Mouse (Mus musculus) liver, adult (tissue): ENCODE measurements around the gene Nop53.

Source experiments
- GATA4 ChIP-seq: IDR thresholded peaks from 2 replicates; pipeline ENCODE4 v1.6.1; 2014; ENCODE audit warnings: mild to moderate bottlenecking, low read length; ENCODE audit not compliant: insufficient replicate concordance

The Nop53 gene

DNA sequence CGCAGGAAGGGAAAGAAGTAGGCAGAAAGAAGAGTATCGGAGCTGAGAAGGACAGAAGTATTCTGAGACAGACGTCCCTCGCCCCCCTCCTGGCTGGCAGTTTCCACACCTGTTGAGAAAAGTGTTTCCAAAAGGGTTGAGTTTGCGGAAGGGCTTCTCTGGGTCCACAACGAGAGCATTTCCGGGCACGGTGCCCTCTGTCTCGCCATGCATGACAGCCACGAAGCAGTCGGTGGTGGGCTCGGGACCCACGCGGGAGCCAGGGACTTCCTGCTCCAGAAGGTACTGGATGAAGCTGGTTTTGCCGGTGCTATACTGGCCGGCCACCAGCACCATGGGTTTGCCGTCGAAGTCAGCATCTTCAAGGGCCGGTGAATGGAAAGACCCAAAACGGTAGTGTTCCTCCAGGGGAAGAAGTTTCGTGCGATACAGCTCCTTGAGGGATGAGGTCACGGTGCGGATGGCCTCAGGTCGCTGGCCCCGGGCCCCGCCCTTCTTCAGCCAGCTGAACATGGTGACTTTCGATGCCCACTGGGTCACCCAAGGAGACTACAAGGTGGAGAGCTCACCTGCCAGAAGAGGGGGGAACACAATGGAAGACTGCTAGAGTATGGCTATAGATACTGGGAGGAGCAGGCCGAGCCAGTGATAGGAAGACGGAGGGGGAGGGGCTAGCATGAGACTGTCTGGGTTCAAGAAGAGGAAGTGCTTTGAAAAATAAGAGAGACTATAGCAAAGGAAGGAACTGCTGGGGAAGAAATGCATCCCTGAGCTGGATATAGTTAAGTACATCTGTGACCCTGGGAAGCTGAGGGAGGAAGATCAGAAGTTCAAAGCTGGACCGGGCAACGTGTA lies 18.2 kb upstream of the Nop53 start:
- no peak for TF ChIP-seq GATA4

DNA sequence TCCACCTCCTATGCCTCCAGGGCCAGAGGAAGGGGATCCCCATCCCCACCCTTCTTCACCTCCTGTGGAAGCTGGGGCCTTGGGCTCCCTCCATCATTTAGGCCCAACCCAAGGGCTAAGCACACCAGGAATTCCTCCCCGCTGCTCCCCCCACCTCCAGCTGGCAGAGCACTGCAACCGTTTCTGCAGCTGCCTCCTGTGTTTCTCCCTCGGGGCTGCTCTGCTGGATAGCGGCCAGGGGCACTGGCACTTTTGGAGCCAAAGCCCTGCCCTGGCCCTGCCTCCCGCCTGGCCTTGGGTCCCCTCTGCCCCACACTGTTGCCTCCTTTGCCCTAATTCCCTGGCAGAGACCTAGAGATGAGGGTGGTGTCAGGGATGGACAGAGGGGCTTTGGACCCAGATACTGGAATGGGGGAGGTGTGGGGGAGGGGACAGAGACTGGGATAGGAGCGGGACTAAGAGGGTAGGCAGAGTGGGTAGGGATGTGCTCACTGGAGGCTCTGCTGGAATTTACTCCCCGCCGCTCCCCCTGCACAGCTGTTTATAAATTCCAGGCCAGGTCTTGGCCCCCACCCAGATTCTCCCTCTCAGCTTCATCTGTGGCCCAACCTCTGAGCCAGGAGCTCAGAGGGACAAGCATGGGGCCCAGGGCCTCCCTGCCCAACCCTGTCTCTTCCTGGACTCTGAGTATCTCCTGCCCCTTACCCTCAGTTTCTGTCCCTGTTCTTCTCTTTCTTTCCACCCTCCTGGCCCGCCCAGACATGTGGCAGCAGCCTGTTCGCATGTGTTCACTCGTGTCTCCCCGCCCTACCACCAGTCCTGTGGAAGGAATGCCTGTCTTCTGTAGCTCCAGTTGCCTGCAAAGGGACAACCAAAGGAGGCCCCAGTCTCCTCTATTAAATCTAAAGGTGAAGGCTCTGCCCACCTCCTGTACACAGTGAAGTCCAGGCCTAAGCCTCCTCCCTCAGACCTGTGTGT lies 16.7 kb upstream of the Nop53 start:
- no peak for TF ChIP-seq GATA4

DNA sequence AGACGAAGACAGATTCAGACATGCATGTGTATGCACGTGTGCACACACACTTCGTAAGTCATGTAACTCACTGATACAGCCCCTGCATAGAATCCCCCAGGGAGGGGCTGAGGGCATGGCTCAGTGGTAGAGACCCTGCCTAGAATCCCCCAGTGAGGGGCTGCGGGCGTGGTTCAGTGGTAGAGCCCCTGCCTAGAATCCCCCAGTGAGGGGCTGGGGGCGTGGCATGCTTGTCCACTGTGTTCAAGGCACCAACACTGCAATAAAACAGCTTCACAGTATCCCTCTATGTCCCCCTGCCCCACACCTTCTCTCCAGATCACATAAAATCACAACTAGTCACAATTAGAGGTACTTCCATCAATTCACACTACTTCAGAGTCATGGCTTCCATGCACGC lies 15.9 kb upstream of the Nop53 start:
- no peak for TF ChIP-seq GATA4

DNA sequence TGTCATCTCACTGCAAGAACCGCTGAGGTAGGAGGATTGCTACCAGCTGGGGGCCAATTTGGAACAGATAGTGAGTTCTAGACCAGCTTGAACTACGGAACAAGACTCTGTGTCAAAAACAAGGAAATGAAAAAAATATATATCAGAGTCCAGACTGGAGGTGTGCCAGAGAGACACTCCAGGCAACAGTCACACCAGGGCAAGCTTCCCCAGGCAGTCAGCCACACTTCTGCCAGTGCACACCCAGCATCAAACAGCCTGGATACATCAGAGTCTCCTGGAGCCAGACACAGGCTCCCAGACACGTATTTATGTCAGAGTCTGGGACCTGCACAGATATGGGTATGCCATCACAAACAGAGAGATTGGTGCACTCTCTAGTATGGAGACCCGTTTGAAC lies 15.4 kb upstream of the Nop53 start:
- no peak for TF ChIP-seq GATA4

DNA sequence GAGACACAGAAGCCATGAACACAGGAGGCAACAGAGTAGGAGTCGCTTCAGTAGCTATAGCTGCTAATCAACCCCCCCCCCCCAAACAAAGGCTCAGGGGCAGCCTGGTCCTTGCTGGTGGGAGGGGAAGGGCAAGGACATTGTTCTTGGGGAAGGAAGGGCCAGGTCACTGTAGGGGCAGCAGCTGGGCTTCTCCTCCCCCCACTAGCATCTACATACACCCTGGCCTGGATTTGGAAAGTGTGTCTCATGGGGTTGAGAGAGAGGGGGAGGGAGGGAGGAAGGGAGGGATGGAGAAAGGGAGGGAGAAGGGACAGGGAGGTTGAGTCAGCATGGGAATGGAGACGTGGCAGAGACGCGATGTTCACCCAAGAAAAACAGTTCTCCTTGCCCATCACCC lies 14.8 kb upstream of the Nop53 start:
- no peak for TF ChIP-seq GATA4

DNA sequence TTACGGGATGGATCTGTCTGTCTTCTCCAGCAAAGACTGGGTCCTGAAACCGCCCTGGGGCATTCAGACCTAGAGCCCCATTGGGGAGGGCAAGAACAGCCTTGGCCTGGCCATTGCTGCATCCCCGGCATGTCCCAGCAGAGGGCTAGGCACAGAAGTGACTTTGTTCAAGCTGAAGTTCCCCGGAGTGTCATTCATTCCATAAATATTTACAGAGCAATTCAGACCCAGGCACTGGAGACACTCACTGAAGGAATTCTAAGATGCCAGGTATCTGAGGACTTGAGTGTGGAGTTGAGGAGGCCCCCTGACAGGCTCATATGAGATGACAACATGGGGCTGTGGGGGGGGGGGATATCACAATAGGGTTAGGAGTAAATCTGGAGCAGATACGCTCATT lies 10.3 kb upstream of the Nop53 start:
- TF ChIP-seq GATA4 = no peak

DNA sequence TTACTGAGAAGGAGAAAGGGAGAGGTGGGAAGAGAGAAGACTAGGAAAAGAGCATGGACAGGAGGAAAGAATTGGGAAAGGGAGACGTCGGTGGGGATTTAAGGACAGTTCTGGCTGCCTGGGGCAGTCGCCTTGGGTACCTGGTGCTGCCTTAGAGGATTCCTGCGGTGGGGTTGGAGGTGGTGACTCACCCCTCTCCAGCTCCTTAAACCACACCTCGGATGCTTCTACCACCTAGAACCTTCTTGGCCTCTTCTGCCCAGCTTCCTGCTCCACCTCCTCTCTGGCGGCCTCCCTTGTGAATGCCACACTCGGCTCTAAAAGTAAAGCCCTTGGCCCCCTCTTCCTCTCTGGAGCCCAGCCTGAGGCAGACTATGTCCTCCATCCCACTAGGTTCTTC lies 9.6 kb upstream of the Nop53 start:
- no peak for TF ChIP-seq GATA4

DNA sequence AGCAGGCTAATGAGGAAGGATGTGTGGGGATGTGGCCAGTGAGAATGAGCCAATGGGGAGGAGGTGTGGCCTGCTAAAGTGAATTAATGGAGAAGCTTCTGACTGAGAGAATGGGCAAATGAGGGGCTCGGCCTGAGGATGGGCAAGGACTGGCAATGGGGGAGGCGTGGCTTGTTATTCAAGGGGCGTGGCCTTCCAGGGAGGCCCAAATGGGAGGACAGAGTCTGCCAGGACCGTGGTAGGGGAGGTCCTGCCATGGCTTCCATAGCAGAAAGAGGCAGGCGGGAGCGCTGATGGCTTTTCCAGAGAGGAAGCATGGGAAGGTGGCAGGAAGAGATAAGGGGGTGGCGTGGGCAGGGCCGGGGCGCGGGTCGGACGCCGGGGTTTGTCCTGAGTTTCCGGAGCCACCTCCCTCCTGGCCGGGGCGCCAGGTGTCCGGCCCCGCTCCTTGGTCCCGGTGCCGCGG lies 9.1 kb upstream of the Nop53 start:
- TF ChIP-seq GATA4 = peak; percentile 13; the same call in 1 of the 2 replicates

DNA sequence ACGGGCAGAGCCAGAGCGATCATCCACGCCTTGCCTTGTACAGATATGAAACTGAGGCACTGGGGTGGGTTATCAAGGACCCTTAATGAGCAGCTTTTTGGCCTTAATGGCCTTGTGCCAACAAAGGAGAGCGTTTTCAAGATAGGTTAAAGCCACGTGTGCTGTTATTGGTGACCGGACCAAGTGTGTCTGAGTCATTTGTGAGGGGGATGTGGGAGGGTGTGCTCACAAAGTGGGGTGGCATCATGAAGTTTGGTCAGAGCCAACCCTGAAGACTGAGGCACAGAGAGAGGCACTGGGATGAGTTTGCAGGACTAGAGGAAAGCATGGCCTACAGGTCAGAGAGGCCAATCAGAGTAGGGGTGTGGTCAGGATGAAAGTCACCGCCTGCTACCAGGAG lies 8.6 kb upstream of the Nop53 start:
- TF ChIP-seq GATA4 = no peak

DNA sequence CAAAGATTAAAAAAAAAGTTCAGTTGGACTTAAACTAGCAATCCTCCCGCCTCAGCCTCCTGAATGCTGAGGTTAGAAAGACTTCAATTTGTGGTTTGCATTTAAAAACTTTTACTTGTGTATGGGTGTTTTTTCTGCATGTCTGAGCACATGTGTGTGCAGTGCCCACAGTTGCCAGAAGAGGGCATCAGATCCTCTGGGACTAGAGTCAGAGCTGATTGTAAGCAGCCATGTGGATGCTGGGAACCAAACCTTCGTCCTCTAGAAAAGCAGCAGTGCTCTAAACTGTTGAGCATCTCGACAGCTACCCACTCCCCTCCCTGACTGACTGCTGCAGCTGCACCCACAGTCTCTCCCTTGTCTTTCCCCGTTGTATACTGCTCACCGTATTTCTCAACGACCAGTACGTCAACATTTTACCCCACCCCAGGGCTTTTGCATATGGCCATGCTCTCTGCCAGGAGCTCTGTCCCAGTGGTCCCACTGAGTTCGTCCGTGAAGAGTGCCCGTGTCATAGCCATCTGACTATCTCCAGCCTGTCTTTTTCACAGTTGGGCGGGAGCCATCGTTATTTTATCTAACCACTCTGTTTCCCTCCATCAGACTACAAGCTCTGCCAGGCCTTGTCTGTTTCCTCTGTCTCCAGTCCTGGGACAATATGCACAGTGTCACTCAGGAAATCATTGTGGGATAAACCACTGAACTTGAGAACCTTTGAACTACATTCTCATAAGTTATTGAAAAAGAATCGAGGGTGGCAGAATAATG lies 7.6 kb upstream of the Nop53 start:
- TF ChIP-seq GATA4 = peak; percentile 70; the same call in 1 of the 2 replicates

DNA sequence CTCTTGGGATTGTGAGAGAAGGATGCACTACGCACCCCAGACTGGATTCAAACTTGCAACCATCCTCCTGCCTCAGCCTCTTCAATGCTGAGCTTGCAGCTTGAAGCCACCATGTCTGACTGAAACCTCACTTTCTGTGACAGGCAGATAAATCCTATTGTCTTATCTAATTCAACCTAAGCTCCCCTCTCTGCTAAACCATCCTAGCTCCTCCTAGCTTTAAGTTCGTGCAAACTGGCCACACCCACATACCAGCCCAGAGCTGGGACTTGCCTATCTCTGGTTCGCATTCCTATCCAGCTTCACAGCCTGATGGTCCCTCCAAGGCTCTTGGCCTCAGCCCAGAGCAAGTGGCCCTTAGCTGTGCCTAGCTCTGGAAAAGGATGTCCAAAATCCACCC lies 6.5 kb upstream of the Nop53 start:
- no peak for TF ChIP-seq GATA4

DNA sequence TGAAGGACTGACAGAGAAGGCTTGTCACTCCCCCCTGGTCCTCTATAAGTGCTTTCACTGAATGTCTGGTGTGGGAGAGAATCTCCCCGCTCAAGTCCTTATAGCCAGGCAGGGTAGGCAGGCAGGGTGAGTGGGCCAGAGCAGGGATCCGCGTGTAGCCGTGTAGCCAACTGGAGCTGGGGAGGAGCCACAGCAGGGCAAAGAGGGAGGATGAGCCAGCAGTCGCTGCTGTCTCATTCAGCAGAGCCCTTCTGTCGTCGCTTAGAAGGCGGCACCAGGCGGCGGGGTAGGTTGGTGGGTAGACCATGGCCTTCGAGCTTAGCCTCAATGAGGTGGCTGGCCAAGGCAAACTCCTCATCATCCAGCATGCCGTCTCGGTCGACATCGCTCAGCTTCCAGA lies 4.1 kb upstream of the Nop53 start:
- no peak for TF ChIP-seq GATA4

DNA sequence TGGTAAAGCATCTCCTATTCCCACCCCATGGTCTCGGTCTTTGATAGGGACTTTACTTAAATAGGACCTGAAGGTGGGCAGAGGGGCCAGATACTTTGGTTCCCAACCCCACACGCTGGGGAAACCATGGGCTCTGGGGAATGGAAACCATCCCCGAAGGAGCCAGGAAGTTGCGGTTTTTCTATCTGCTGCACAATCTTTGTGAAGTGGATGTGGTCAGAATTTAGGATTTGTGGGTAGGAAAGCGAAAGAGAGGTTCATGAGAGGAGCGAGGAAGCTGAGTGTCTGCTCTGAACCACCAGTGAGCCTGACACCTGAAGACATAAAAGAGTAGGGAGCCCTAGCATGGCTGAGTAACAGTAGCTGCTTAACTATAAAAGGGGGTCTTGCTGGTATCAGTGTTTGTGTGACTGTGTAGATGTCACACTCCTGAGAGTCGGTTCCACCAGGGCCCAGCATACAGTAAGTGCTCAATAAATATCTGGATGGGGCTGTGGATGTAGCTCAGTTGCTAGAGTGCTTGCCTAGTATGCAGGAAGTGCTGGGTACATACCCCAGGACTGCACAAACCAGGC lies 3.4 kb upstream of the Nop53 start:
- TF ChIP-seq GATA4 = no peak

DNA sequence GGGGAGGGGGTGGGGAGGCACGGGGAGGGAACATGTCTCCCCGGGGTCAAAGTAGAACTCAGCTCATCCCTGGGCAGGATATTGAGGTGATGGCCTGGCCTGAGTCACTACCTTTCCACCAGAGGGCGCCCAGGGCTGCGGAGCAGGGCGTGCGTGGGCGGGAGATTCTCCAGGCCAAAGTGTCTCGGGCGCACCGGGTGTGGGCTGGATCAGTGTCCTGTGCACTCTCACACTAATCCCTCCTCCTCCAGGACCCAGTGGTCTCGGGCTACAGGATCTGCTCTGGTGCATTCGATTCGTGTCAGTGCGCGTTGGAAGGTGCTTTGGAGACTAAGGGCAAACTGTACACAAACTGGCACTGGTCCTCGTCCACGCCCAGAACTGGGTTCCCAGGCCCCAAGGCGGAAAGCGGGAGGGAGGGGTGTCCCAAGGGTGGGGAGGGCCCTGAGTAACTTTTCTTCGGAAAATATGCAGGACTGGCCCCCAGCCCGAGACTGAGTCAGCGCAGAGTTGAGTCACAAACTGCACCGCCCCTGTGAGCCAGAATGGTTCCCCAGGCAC lies 2.6 kb upstream of the Nop53 start:
- no peak for TF ChIP-seq GATA4
